Comparison of ENCODE assay signal across 11 mouse cellular contexts in the genomic region with DNA sequence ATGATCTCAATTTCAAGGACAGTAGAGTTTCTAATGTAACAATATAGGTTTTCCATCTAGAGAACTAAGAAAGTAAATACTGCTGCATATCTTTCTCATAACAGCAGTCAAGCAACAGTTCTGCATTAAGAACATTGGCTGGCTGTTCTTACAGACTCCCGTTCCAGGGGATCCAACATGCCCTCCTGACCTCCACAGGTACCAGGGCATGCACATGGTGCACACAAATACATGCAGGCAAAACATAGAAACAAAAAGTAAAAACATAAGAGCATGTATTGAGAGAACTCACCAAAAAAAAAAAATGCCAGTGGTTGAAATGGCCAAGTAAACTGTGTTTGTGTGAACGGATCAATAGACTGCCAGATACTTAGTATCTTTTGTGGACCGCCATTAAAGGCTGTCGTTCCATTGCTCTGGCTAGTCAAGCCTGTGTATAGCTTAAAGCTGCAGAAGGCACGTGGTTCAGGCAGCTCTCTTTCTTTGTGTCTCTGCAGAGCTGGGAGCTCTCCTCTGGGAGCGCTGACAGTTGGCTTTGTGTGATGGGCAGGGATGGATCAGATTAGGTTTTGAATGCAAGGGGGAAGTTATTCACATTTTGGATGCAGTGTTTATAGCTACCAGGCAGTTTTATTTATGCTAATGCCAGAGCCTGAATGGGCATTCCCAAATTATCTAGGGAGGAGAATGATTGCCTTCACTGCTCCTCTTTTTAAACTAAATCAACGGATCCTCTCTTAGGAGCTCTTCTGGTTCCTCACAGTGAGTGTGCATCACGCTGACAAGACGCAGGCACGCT. TPM values are rescaled to one million over a fixed set of nuclear protein-coding genes. Genes with fewer than 3 reads are reported as not detected.
DNase-seq lines count a peak whose midpoint lies in the region; ATAC-seq and TF ChIP-seq lines count a peak whose summit lies in the region.
"Had no signal": no experiment of that assay in that cellular context is flagged by ENCODE, and none has a peak within 500 bp of the region (broad histone marks: within the 10 kb centered on the region; RNA-seq: fewer than 3 reads in every experiment).

No protein-coding gene starts in this region.

- TF ChIP-seq EP300 in stomach, postnatal 0 days (optimal IDR thresholded peaks at IDR 0.05) = no peak

- H3K36me3 ChIP-seq in stomach, embryonic 14.5 days (ENCODE audit: control insufficient read depth, insufficient read depth, low read length) = no peaks in the 10 kb centered on the region
- H3K36me3 ChIP-seq in stomach, postnatal 0 days (ENCODE audit: control insufficient read depth, insufficient read depth, low read length) = no peaks in the 10 kb centered on the region
- no peaks in the 10 kb centered on the region for H3K36me3 ChIP-seq in midbrain, embryonic 12.5 days

- H3K27ac ChIP-seq in stomach, embryonic 14.5 days (ENCODE audit: low read length) = no peak overlapping the region
- H3K27ac ChIP-seq in stomach, postnatal 0 days (replicated peaks) = no peak overlapping the region
- H3K27ac ChIP-seq in midbrain, embryonic 12.5 days (replicated peaks) = peak overlapping the region; percentile 84

- H3K9ac ChIP-seq in stomach, embryonic 14.5 days (replicated peaks; ENCODE audit: low read depth, low read length) = no peak overlapping the region
- H3K9ac ChIP-seq in stomach, postnatal 0 days (ENCODE audit: low read length) = no peak overlapping the region
- H3K9ac ChIP-seq in midbrain, embryonic 12.5 days (replicated peaks) = no peak overlapping the region

- no peak for TF ChIP-seq CTCF in stomach, postnatal 0 days (IDR thresholded peaks at IDR 0.05; ENCODE audit: low read depth)

- H3K4me3 ChIP-seq in stomach, embryonic 14.5 days (ENCODE audit: low read depth, low read length) = no peak overlapping the region
- no peak overlapping the region for H3K4me3 ChIP-seq in stomach, postnatal 0 days (ENCODE audit: low read depth, low read length)
- H3K4me3 ChIP-seq in midbrain, embryonic 12.5 days = peak overlapping the region; percentile 16; the same call in 1 of the 2 replicates
- H3K4me3 ChIP-seq: megakaryocyte, embryonic 14.5 days had no signal

- no peaks in the 10 kb centered on the region for H3K9me3 ChIP-seq in stomach, embryonic 14.5 days (ENCODE audit: control insufficient read depth, low read depth, low read length)
- no peaks in the 10 kb centered on the region for H3K9me3 ChIP-seq in stomach, postnatal 0 days (ENCODE audit: control insufficient read depth, low read length)
- no peaks in the 10 kb centered on the region for H3K9me3 ChIP-seq in midbrain, embryonic 12.5 days
- H3K9me3 ChIP-seq: megakaryocyte, embryonic 14.5 days had no signal

- H3K4me2 ChIP-seq in stomach, embryonic 14.5 days (replicated peaks; ENCODE audit: low read depth, low read length) = no peak overlapping the region
- H3K4me2 ChIP-seq in stomach, postnatal 0 days (replicated peaks; ENCODE audit: low read depth) = no peak overlapping the region
- H3K4me2 ChIP-seq in midbrain, embryonic 12.5 days (replicated peaks) = peak overlapping the region; percentile 49

- H3K27me3 ChIP-seq in stomach, embryonic 14.5 days (ENCODE audit: control insufficient read depth, insufficient read depth, low read length) = no peaks in the 10 kb centered on the region
- H3K27me3 ChIP-seq in stomach, postnatal 0 days (ENCODE audit: control insufficient read depth, insufficient read depth, low read length) = no peaks in the 10 kb centered on the region
- no peaks in the 10 kb centered on the region for H3K27me3 ChIP-seq in midbrain, embryonic 12.5 days

- WGBS in stomach, embryonic 14.5 days = 29% methylated on average over 10 of the region's 10 CpGs
- 32% methylated on average over 10 of the region's 10 CpGs for WGBS in stomach, postnatal 0 days
- WGBS in midbrain, embryonic 12.5 days = 11% methylated on average over 10 of the region's 10 CpGs

- H3K4me1 ChIP-seq in stomach, embryonic 14.5 days (ENCODE audit: control insufficient read depth, insufficient read depth, low read length) = no peaks in the 10 kb centered on the region
- no peaks in the 10 kb centered on the region for H3K4me1 ChIP-seq in stomach, postnatal 0 days (replicated peaks; ENCODE audit: control insufficient read depth, insufficient read depth)
- peaks cover 8% of the 10 kb centered on the region for H3K4me1 ChIP-seq in midbrain, embryonic 12.5 days

- DNase-seq in cerebellum, postnatal 14 days = peak; percentile 15 to 19
- DNase-seq in cerebellum, postnatal 25 days = no peak
- no peak for DNase-seq in stomach, postnatal 0 days (ENCODE audit: low spot score)
- no peak for DNase-seq in adrenal gland, postnatal 4 days (ENCODE audit: low spot score in 2 of 2)

- 0 out of 2 replicates have a peak, but pooled peaks have one; percentile 46 for ATAC-seq in stomach, embryonic 14.5 days (ENCODE audit: insufficient number of reproducible peaks, insufficient read depth, low FRiP score, low read depth)
- no peak for ATAC-seq in stomach, postnatal 0 days (ENCODE audit: low FRiP score, low TSS enrichment)
- peak; percentile 98 for ATAC-seq in midbrain, embryonic 12.5 days (ENCODE audit: low FRiP score, low read depth)
- no peak for ATAC-seq in megakaryocyte-erythroid progenitor cell, adult 5-6 weeks (replicated peaks; ENCODE audit: low FRiP score, low TSS enrichment, poor library complexity, severe bottlenecking)
- no peak for ATAC-seq in CD4-positive, CD25-positive, alpha-beta regulatory T cell, adult 4 months

RNA-seq across cellular contexts. Expression of gene Sike1, which starts 15.8 kb away (rescaled TPM):
- 58.8 and 61.9 TPM in 2 replicates for polyA plus RNA-seq in stomach, embryonic 14.5 days (2014; fragmentation: Nextera tagmentation; extraction: Ambion mirVana)
- 45.2 and 49.6 TPM in 2 replicates for polyA plus RNA-seq in stomach, postnatal 0 days (2015; fragmentation: Nextera tagmentation; extraction: Ambion mirVana)
- 80.1 and 86.1 TPM in 2 replicates for polyA plus RNA-seq in midbrain, embryonic 12.5 days (2016; fragmentation: Nextera tagmentation; extraction: Ambion mirVana)
- total RNA-seq in megakaryocyte-erythroid progenitor cell, adult 5-6 weeks (2014; fragmentation: Nextera tagmentation) = 15.9 and 25.6 TPM in 2 replicates
- 15.1 and 23.5 TPM in 2 replicates for total RNA-seq in megakaryocyte-erythroid progenitor cell, adult 5-6 weeks (2017)
- polyA plus RNA-seq in CD4-positive, CD25-positive, alpha-beta regulatory T cell, adult 4 months (2017; shearing (Covaris generic)) = 10 to 100 TPM; 49.5 to 61.8 TPM
- 100 to 1,000 TPM in 1 of 2 experiments, 10 to 100 TPM in 1; 96.7 to 105 TPM for total RNA-seq in adrenal gland, postnatal 4 days (2021)

RNA-seq across cellular contexts. Expression of gene Nr1h5, which starts 15.8 kb away (rescaled TPM):
- polyA plus RNA-seq in stomach, embryonic 14.5 days (2014; fragmentation: Nextera tagmentation; extraction: Ambion mirVana) = 0.08 TPM in 1 of 2 replicates, not detected in the other
- polyA plus RNA-seq in stomach, postnatal 0 days (2015; fragmentation: Nextera tagmentation; extraction: Ambion mirVana) = not detected in 2 replicates
- 0.15 TPM in 1 of 2 replicates, not detected in the other for polyA plus RNA-seq in midbrain, embryonic 12.5 days (2016; fragmentation: Nextera tagmentation; extraction: Ambion mirVana)
- total RNA-seq in megakaryocyte-erythroid progenitor cell, adult 5-6 weeks (2014; fragmentation: Nextera tagmentation) = not detected in 2 replicates
- total RNA-seq in megakaryocyte-erythroid progenitor cell, adult 5-6 weeks (2017) = not detected in 2 replicates
- not detected for polyA plus RNA-seq in CD4-positive, CD25-positive, alpha-beta regulatory T cell, adult 4 months (2017; shearing (Covaris generic))
- under 1 TPM in 1 of 2 experiments, not detected in 1; 0.48 TPM for total RNA-seq in adrenal gland, postnatal 4 days (2021)
- total RNA-seq: left cerebral cortex, postnatal 10 days had no signal
- polyA plus RNA-seq: heart, embryonic 14.5 days had no signal

RNA-seq across cellular contexts. Expression of gene Csde1, which starts 40.5 kb away (rescaled TPM):
- polyA plus RNA-seq in stomach, embryonic 14.5 days (2014; fragmentation: Nextera tagmentation; extraction: Ambion mirVana) = 455 and 466 TPM in 2 replicates
- 142 and 148 TPM in 2 replicates for polyA plus RNA-seq in stomach, postnatal 0 days (2015; fragmentation: Nextera tagmentation; extraction: Ambion mirVana)
- 493 and 530 TPM in 2 replicates for polyA plus RNA-seq in midbrain, embryonic 12.5 days (2016; fragmentation: Nextera tagmentation; extraction: Ambion mirVana)
- 225 and 272 TPM in 2 replicates for total RNA-seq in megakaryocyte-erythroid progenitor cell, adult 5-6 weeks (2014; fragmentation: Nextera tagmentation)
- 502 and 648 TPM in 2 replicates for total RNA-seq in megakaryocyte-erythroid progenitor cell, adult 5-6 weeks (2017)
- polyA plus RNA-seq in CD4-positive, CD25-positive, alpha-beta regulatory T cell, adult 4 months (2017; shearing (Covaris generic)) = 100 to 1,000 TPM; 514 to 711 TPM
- 100 to 1,000 TPM; 337 to 354 TPM for total RNA-seq in adrenal gland, postnatal 4 days (2021)

RNA-seq across cellular contexts. Expression of gene Sycp1, which starts 43.8 kb away (rescaled TPM):
- polyA plus RNA-seq in stomach, embryonic 14.5 days (2014; fragmentation: Nextera tagmentation; extraction: Ambion mirVana) = not detected in 2 replicates
- not detected in 2 replicates for polyA plus RNA-seq in stomach, postnatal 0 days (2015; fragmentation: Nextera tagmentation; extraction: Ambion mirVana)
- not detected in 2 replicates for polyA plus RNA-seq in midbrain, embryonic 12.5 days (2016; fragmentation: Nextera tagmentation; extraction: Ambion mirVana)
- total RNA-seq in megakaryocyte-erythroid progenitor cell, adult 5-6 weeks (2014; fragmentation: Nextera tagmentation) = not detected in 2 replicates
- total RNA-seq in megakaryocyte-erythroid progenitor cell, adult 5-6 weeks (2017) = not detected in 2 replicates
- not detected for polyA plus RNA-seq in CD4-positive, CD25-positive, alpha-beta regulatory T cell, adult 4 months (2017; shearing (Covaris generic))
- under 1 TPM in 1 of 2 experiments, not detected in 1; 0.56 TPM for total RNA-seq in adrenal gland, postnatal 4 days (2021)
- total RNA-seq: left cerebral cortex, postnatal 10 days had no signal
- polyA plus RNA-seq: heart, embryonic 14.5 days had no signal

Comparison
In these comparisons a context has a peak if more than half of its experiments do, and no peak if none do; other contexts are left out.
1. DNase-seq: peak in cerebellum, postnatal 14 days (2 of 2); none in cerebellum, postnatal 25 days (0 of 2), stomach, postnatal 0 days (single experiment) and adrenal gland, postnatal 4 days (0 of 2).
2. ATAC-seq: peak in stomach, embryonic 14.5 days (single experiment) and midbrain, embryonic 12.5 days (single experiment); none in stomach, postnatal 0 days (single experiment), megakaryocyte-erythroid progenitor cell, adult 5-6 weeks (single experiment) and CD4-positive, CD25-positive, alpha-beta regulatory T cell, adult 4 months (single experiment).